Mouse (Mus musculus) 3T3-L1 (cell line): Measurements from ENCODE around the gene Dnaic2.

ENCODE experiments used
- DNase-seq: peaks from one replicate; pipeline ENCODE4 v3.0.0-alpha.2; 2015; ENCODE audit warnings: low read depth, low spot score

Dnaic2 gene

GRCm38 (mm10) chr11:114797176-114797575 is 70.0 kb downstream of the Dnaic2 start:
- no peak for DNase-seq

DNA sequence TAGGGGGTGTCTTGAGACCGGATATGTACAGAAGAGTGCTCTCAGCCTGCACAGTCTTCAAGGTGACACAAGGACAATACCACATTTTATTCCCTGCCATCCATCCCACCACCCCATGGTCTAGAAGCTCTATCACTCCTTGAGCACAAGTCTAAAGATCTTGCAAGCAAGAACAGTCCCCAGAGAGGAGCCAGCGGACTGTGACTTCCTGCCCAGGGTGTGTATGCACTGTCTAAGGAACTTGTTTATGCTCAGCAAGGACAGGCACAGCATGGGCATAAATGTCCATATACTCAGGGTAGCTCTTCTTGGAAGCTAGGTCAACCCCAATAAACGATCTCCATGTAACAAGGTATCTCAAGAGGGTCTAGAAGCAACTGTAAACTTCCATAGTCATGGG is 70.8 kb downstream of the Dnaic2 start:
- DNase-seq, result no peak

DNA sequence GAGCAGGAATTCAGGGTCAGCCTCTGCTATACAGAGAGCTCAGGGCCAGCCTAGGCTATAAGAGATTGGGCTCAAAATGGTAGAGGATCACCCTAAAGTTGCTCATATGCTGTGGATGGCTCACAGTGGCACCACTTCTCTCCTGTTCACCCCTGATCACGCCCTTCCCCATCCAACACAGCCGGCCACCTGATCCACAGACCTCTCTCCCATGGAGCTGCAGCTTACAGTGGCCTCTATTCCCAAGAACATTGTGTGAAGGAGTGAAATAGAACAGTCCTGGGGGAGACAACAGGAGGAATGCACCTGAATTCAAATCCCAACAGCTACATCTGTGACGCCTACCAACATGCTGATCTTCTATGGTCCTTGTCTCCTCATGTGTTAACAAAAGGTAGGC is 71.4 kb downstream of the Dnaic2 start, which contains the start of gene Gpr142:
Gene Gpr142 (plus strand): TSS at position 301 of the 400 bp plus-strand sequence.
- no peak for DNase-seq

- DNase-seq, result no peak
Measured at GRCm38 (mm10) chr11:114801906-114802305, 74.7 kb downstream of the Dnaic2 start.

DNA sequence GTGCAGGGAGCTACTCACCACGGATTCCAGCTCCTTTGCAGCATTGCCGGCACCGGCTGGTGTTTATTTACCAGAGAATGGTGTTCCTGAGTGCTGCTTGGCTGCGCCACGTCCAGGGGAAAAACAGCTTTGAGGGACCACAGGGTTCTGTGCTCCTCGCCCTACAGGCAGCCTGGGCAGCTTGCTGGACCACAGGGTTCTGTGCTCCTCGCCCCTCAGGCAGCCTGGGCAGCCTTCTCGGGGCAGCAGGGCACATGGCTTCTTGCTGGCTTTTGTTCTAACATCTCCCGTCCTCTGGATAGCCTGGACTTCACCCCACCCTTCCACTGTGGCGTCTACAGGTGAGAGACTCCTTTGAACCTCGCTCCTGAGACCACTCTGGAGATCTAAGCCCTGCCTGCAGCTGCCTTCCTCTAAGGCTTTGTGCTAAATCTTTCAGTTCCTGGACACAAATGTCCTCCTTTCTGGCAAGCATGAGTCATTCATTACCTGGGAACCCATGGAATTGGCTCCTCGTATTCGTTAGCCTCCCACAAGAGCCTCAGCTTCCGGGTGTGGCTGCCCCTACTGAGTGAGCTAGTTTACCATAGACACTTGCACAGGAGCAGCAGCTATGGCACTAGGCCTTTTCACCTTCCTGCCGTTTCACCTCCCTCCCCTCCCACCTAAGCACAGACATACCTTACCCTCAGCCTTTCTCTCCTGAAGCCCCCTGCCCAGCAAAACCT is 75.5 kb downstream of the Dnaic2 start:
- no peak for DNase-seq

- no peak for DNase-seq
Measured at GRCm38 (mm10) chr11:114803990-114804389, 76.8 kb downstream of the Dnaic2 start.

GRCm38 (mm10) chr11:114807025-114807424 is 79.8 kb downstream of the Dnaic2 start:
- DNase-seq, result no peak
